Comparison of ENCODE assay signal across 8 mouse cellular contexts in the genomic region with DNA sequence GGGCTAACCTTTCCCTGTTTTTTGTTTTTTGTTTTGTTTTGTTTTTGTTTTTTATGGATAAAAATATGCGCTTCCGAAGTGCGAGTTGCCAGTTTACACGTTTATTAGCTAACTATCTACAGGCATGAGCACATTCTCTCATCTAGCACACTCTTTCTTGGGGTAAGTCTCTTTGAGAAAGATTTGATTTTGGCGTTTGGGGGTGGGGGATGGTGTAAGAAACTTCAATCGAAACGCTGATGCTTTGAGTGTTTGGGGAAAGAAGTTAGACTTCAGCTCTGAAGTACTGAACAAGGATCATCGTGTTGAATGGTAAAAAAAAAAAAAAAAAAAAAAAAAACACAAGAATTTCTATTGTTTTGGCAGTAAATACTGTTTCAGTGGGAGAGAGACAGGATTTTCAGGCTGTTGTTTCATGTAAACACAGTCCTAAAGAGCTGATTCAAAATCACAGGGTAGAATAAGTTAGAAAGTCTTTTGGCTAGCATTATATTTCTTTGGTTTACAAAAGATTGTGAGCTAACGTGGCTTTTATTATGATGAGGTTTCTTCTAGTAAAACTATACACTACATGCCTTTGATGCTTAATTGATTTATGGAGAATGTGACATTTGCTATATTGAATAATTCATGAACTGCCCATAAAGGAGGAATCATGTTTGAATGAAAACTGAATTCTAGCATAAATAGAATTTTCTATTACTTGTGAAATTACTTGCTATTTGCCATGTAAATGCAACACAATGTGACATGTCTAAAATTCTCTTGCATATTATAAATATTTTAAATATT. TPM values are rescaled to one million over a fixed set of nuclear protein-coding genes. Genes with fewer than 3 reads are reported as not detected.
DNase-seq lines count a peak whose midpoint lies in the region; ATAC-seq and TF ChIP-seq lines count a peak whose summit lies in the region.

No protein-coding gene starts in this region.

- H3K27me3 ChIP-seq in cerebellum, adult 2 months (ENCODE audit: control insufficient read depth, insufficient read depth, low read length): no peaks in the 10 kb centered on the region
- no peaks in the 10 kb centered on the region for H3K27me3 ChIP-seq in liver, embryonic 13.5 days

- no peaks in the 10 kb centered on the region for H3K4me1 ChIP-seq in cerebellum, adult 2 months (ENCODE audit: control insufficient read depth, insufficient read depth, low read length)
- H3K4me1 ChIP-seq in liver, embryonic 13.5 days (replicated peaks): no peaks in the 10 kb centered on the region

- TF ChIP-seq CTCF in cerebellum, adult 2 months (IDR thresholded peaks at IDR 0.05; ENCODE audit: borderline replicate concordance, insufficient read depth, low read depth, low read length): no peak

- H3K9me3 ChIP-seq in liver, embryonic 13.5 days (replicated peaks): no peaks in the 10 kb centered on the region

- H3K27ac ChIP-seq in cerebellum, adult 2 months (ENCODE audit: insufficient read depth, low read length): no peak overlapping the region
- H3K27ac ChIP-seq in liver, embryonic 13.5 days: no peak overlapping the region

- no peak for ATAC-seq in liver, embryonic 13.5 days (ENCODE audit: low read depth)

- no peaks in the 10 kb centered on the region for H3K36me3 ChIP-seq in liver, embryonic 13.5 days

- no peak for DNase-seq in cerebellum, adult 2 months
- DNase-seq in cerebellum, postnatal 14 days: no peak
- DNase-seq in thymus, postnatal 14 days: peak; percentile 14
- no peak for DNase-seq in thymus, postnatal 36 days
- DNase-seq in liver, embryonic 13.5 days: no peak
- no peak for DNase-seq in spleen, postnatal 36 days (ENCODE audit: low spot score in 2 of 2)
- DNase-seq in B cell, adult 2 months: no peak
- DNase-seq in gastrocnemius, postnatal 4 days (ENCODE audit: low spot score in 2 of 2): no peak

- H3K4me2 ChIP-seq in liver, embryonic 13.5 days: peak overlapping the region; percentile 58

- TF ChIP-seq POLR2A in cerebellum, adult 2 months (IDR thresholded peaks at IDR 0.05; ENCODE audit: borderline replicate concordance, insufficient read depth, low read length): no peak

- no peak overlapping the region for H3K9ac ChIP-seq in liver, embryonic 13.5 days

- 8% methylated on average over 9 of the region's 9 CpGs for WGBS in cerebellum, adult 2 months
- 8% methylated on average over 9 of the region's 9 CpGs for WGBS in liver, embryonic 13.5 days (ENCODE audit: insufficient replicate concordance)

- peak overlapping the region; percentile 40 for H3K4me3 ChIP-seq in cerebellum, adult 2 months (replicated peaks; ENCODE audit: insufficient read depth, low read depth, low read length)
- H3K4me3 ChIP-seq in liver, embryonic 13.5 days (replicated peaks): peak overlapping the region; percentile 46

RNA-seq across cellular contexts. Expression of a gene that starts 0.6 kb away (rescaled TPM):
- polyA plus RNA-seq in cerebellum, adult 2 months (2012; rRNA removed): 0.49 and 0.51 TPM in 2 replicates
- 3.5 and 4.3 TPM in 2 replicates for polyA plus RNA-seq in liver, embryonic 13.5 days (2015; fragmentation: Nextera tagmentation; extraction: Ambion mirVana)
- total RNA-seq in gastrocnemius, postnatal 4 days (2021): 10 to 100 TPM; 21.4 to 28.7 TPM
